11 mouse cellular contexts compared by ENCODE assay signal in the genomic region with DNA sequence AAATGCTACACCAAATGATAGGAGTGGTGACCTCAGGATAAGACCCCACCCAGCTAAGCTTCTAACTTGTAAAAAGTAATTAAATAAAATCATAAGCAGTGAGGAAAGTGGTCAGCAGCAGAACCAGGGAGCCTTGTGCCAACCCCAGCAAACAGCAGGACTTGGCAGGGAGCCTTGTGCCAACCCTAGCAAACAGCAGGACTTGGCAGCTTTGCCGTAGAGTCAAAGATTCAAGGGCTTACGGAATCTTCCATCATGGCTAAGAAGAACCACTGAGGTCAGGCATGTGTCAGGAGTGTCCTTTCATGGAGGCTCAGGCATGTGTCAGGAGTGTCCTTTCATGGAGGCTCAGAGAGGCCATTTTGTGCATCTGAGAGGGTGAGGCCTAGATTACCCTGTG. TPM values are rescaled to one million over a fixed set of nuclear protein-coding genes. Genes with fewer than 3 reads are reported as not detected.
DNase-seq lines count a peak whose midpoint lies in the region; ATAC-seq and TF ChIP-seq lines count a peak whose summit lies in the region.
"Had no signal": no experiment of that assay in that cellular context is flagged by ENCODE, and none has a peak within 500 bp of the region (broad histone marks: within the 10 kb centered on the region; RNA-seq: fewer than 3 reads in every experiment).

No protein-coding gene starts in this region.

- H3K9me3 ChIP-seq in liver, postnatal 0 days (ENCODE audit: low read length) = no peaks in the 10 kb centered on the region
- H3K9me3 ChIP-seq: heart, embryonic 15.5 days; limb, embryonic 12.5 days had no signal

- no peaks in the 10 kb centered on the region for H3K36me3 ChIP-seq in liver, postnatal 0 days (replicated peaks; ENCODE audit: insufficient read depth, low read length)
- H3K36me3 ChIP-seq: heart, embryonic 15.5 days; limb, embryonic 12.5 days had no signal

- no peaks in the 10 kb centered on the region for H3K4me1 ChIP-seq in liver, postnatal 0 days (ENCODE audit: insufficient read depth)
- H3K4me1 ChIP-seq: heart, embryonic 15.5 days; limb, embryonic 12.5 days had no signal

- 75% methylated on average over 2 of the region's 2 CpGs for WGBS in liver, postnatal 0 days (ENCODE audit: insufficient replicate concordance)

- no peak for TF ChIP-seq CTCF in liver, postnatal 0 days (IDR thresholded peaks at IDR 0.05; ENCODE audit: low read depth)

- TF ChIP-seq EP300 in liver, postnatal 0 days (IDR thresholded peaks at IDR 0.05; ENCODE audit: low read depth) = no peak

- H3K4me2 ChIP-seq in liver, postnatal 0 days (ENCODE audit: low read depth, low read length) = no peak overlapping the region
- H3K4me2 ChIP-seq: heart, embryonic 15.5 days; limb, embryonic 12.5 days had no signal

- no peak overlapping the region for H3K9ac ChIP-seq in liver, postnatal 0 days (replicated peaks)
- H3K9ac ChIP-seq: heart, embryonic 15.5 days; limb, embryonic 12.5 days had no signal

- H3K27ac ChIP-seq in liver, postnatal 0 days (ENCODE audit: low read depth) = no peak overlapping the region
- H3K27ac ChIP-seq: heart, embryonic 15.5 days; limb, embryonic 12.5 days; macrophage had no signal

- peak; percentile 21 for DNase-seq in layer of hippocampus, adult 11-12 months (ENCODE audit: low spot score)
- no peak for DNase-seq in layer of hippocampus, adult 9-11 months
- DNase-seq in 3T3-L1 (ENCODE audit: low read depth, low spot score) = peak; percentile 3
- DNase-seq in MN1 (ENCODE audit: low spot score) = peak; percentile 33
- DNase-seq in cerebellum, adult 18-20 months = peak; percentile 41 to 49
- no peak for DNase-seq in gastrocnemius, postnatal 25 days
- no peak for DNase-seq in liver, postnatal 0 days

- no peak overlapping the region for H3K4me3 ChIP-seq in liver, postnatal 0 days (ENCODE audit: low read depth, low read length)
- H3K4me3 ChIP-seq: heart, embryonic 15.5 days; limb, embryonic 12.5 days had no signal

- H3K27me3 ChIP-seq in liver, postnatal 0 days (ENCODE audit: insufficient read depth, low read length) = no peaks in the 10 kb centered on the region
- H3K27me3 ChIP-seq: heart, embryonic 15.5 days; limb, embryonic 12.5 days had no signal

- no peak for ATAC-seq in liver, postnatal 0 days
- ATAC-seq: activated CD4-positive, CD25-positive, alpha-beta regulatory T cell, adult 4 months had no signal

RNA-seq across cellular contexts. Expression of gene Atg14, which starts 7.6 kb away (rescaled TPM):
- 1 to 10 TPM; 5.3 to 6.4 TPM for total RNA-seq in gastrocnemius, postnatal 25 days (2021)
- polyA plus RNA-seq in liver, postnatal 0 days (2015; fragmentation: Nextera tagmentation; extraction: Ambion mirVana) = 5.6 and 6.3 TPM in 2 replicates

Comparison
In these comparisons a context has a peak if more than half of its experiments do, and no peak if none do; other contexts are left out.
1. DNase-seq: peak in layer of hippocampus, adult 11-12 months (single experiment), 3T3-L1 (single experiment), MN1 (single experiment) and cerebellum, adult 18-20 months (2 of 2); none in layer of hippocampus, adult 9-11 months (single experiment), gastrocnemius, postnatal 25 days (single experiment) and liver, postnatal 0 days (single experiment).